Mouse (Mus musculus) right cerebral cortex, adult 18-20 months (tissue): Measurements from ENCODE around the gene Gtf3c4.
A peak's percentile ranks its signal among the peaks of the same experiment; 100 is the strongest.

Source experiments
- DNase-seq: peaks from one replicate; pipeline ENCODE4 v3.0.0; 2022; ENCODE audit warnings: mixed read lengths

Gene Gtf3c4

GRCm38 (mm10) chr2:28840222-28840951 is at the start of gene Gtf3c4, which contains the start of gene Ddx31:
TSS of gene Gtf3c4 (minus strand) at chr2:28840360.
TSS of gene Ddx31 (plus strand) at chr2:28840406.
- peak; percentile 95 for DNase-seq

- no peak for DNase-seq
These were observed 44.8 kb upstream of the Gtf3c4 start for GRCm38 (mm10) chr2:28884914-28885313.

GRCm38 (mm10) chr2:28882826-28883485 is 42.8 kb upstream of the Gtf3c4 start:
- DNase-seq: no peak

GRCm38 (mm10) chr2:28882047-28882446 is 41.9 kb upstream of the Gtf3c4 start:
- no peak for DNase-seq

GRCm38 (mm10) chr2:28881275-28881674 is 41.1 kb upstream of the Gtf3c4 start:
- DNase-seq: no peak

- no peak for DNase-seq
These were observed 35.4 kb upstream of the Gtf3c4 start for GRCm38 (mm10) chr2:28875554-28875953.

GRCm38 (mm10) chr2:28867495-28867894 is 27.3 kb upstream of the Gtf3c4 start:
- no peak for DNase-seq

GRCm38 (mm10) chr2:28863857-28864256 is 23.7 kb upstream of the Gtf3c4 start:
- no peak for DNase-seq

- DNase-seq: no peak
These were observed 20.7 kb upstream of the Gtf3c4 start for GRCm38 (mm10) chr2:28860678-28861423.

- DNase-seq: no peak
These were observed 19.1 kb upstream of the Gtf3c4 start for GRCm38 (mm10) chr2:28859303-28859702.

- DNase-seq: no peak
These were observed 15.6 kb upstream of the Gtf3c4 start for GRCm38 (mm10) chr2:28855773-28856172.

GRCm38 (mm10) chr2:28852594-28852993 is 12.4 kb upstream of the Gtf3c4 start:
- DNase-seq: no peak

- no peak for DNase-seq
These were observed 8.7 kb upstream of the Gtf3c4 start for GRCm38 (mm10) chr2:28848879-28849278.

GRCm38 (mm10) chr2:28842042-28842441 is 1.9 kb upstream of the Gtf3c4 start:
- no peak for DNase-seq

GRCm38 (mm10) chr2:28839501-28840221 is 499 bp downstream of the Gtf3c4 start:
- DNase-seq: peak; percentile 8

- DNase-seq: no peak
These were observed 3.8 kb downstream of the Gtf3c4 start for GRCm38 (mm10) chr2:28836181-28836940.

GRCm38 (mm10) chr2:28829265-28829664 is 10.9 kb downstream of the Gtf3c4 start:
- no peak for DNase-seq

- no peak for DNase-seq
These were observed 21.3 kb downstream of the Gtf3c4 start for GRCm38 (mm10) chr2:28818866-28819265.

- no peak for DNase-seq
These were observed 29.7 kb downstream of the Gtf3c4 start for GRCm38 (mm10) chr2:28810260-28811013.

- no peak for DNase-seq
These were observed 31.3 kb downstream of the Gtf3c4 start for GRCm38 (mm10) chr2:28808841-28809240.

- DNase-seq: no peak
These were observed 36.8 kb downstream of the Gtf3c4 start for GRCm38 (mm10) chr2:28803406-28803805.
